Mouse (Mus musculus): ENCODE data around the gene Gm11562.

Gene Gm11562

GRCm38 (mm10) chr11:99585096-99585495 lies 35.1 kb downstream of the Gm11562 start:
- in situ Hi-C loops (cut with MboI, MseI), result no loop called here

- in situ Hi-C loops (cut with MboI, MseI), result no loop called here
Measured at GRCm38 (mm10) chr11:99583245-99583704, 37.0 kb downstream of the Gm11562 start, which contains the start of gene Krtap1-4. Gene Krtap1-4, minus strand, starts transcription at chr11:99583654.

- in situ Hi-C loops (cut with MboI, MseI), result no loop called here
Measured at GRCm38 (mm10) chr11:99581564-99581963, 38.7 kb downstream of the Gm11562 start.

GRCm38 (mm10) chr11:99581051-99581450 lies 39.2 kb downstream of the Gm11562 start:
- in situ Hi-C loops (cut with MboI, MseI), result no loop called here

- in situ Hi-C loops (cut with MboI, MseI), result no loop called here
Measured at GRCm38 (mm10) chr11:99580636-99581035, 39.6 kb downstream of the Gm11562 start, which contains the start of gene Krtap1-5. Gene Krtap1-5, minus strand, starts transcription at chr11:99581016.

GRCm38 (mm10) chr11:99574106-99574505 lies 46.1 kb downstream of the Gm11562 start:
- in situ Hi-C loops (cut with MboI, MseI), result no loop called here

- in situ Hi-C loops (cut with MboI, MseI), result no loop called here
Measured at GRCm38 (mm10) chr11:99573164-99573563, 47.1 kb downstream of the Gm11562 start.
